Mouse (Mus musculus): ENCODE results near the gene Apof.

The Apof gene
- long read RNA-seq, experiment 1, transcript Apof-201 (2 exons, 1,258 nt), result major isoform, 7 of 8 reads
- long read RNA-seq, experiment 1, partial matches to known transcripts, result 0 of 8 reads
- long read RNA-seq, experiment 1, other reads (novel, unspliced or antisense), result 1 of 8 reads
- long read RNA-seq, experiment 2, partial matches to known transcripts, result 0 of 3 reads
- long read RNA-seq, experiment 2, other reads (novel, unspliced or antisense), result 0 of 3 reads

GRCm38 (mm10) chr10:128268371-128268770, at the start of gene Apof:
Gene Apof (plus strand): TSS chr10:128268671.
- intact Hi-C loops (cut with DNase I), result no loop called here

GRCm38 (mm10) chr10:128221533-128222286, 46.8 kb upstream of the Apof start:
- intact Hi-C loops (cut with DNase I), result loop anchor here (5.0 kb wide), 1 partner anchor 61 kb away; no protein-coding TSS in a partner anchor

- intact Hi-C loops (cut with DNase I), result no loop called here
These were observed 43.4 kb upstream of the Apof start for GRCm38 (mm10) chr10:128225064-128225463.

- intact Hi-C loops (cut with DNase I), result no loop called here
These were observed 42.9 kb upstream of the Apof start, which contains the start of gene Mip for GRCm38 (mm10) chr10:128225538-128225937. Gene Mip (plus strand): TSS chr10:128225838.

GRCm38 (mm10) chr10:128227592-128227991, 40.9 kb upstream of the Apof start:
- intact Hi-C loops (cut with DNase I), result no loop called here

- intact Hi-C loops (cut with DNase I), result no loop called here
These were observed 40.5 kb upstream of the Apof start for GRCm38 (mm10) chr10:128228009-128228408.

GRCm38 (mm10) chr10:128230582-128230981, 37.9 kb upstream of the Apof start:
- intact Hi-C loops (cut with DNase I), result no loop called here

- intact Hi-C loops (cut with DNase I), result no loop called here
These were observed 37.3 kb upstream of the Apof start for GRCm38 (mm10) chr10:128231146-128231545.

- intact Hi-C loops (cut with DNase I), result no loop called here
These were observed 36.6 kb upstream of the Apof start, which contains the start of gene Timeless for GRCm38 (mm10) chr10:128231697-128232419. Gene Timeless (plus strand): TSS chr10:128232065.

- intact Hi-C loops (cut with DNase I), result no loop called here
These were observed 36.0 kb upstream of the Apof start for GRCm38 (mm10) chr10:128232420-128232985.

- intact Hi-C loops (cut with DNase I), result no loop called here
These were observed 32.1 kb upstream of the Apof start for GRCm38 (mm10) chr10:128236321-128236720.

- intact Hi-C loops (cut with DNase I), result no loop called here
These were observed 30.5 kb upstream of the Apof start for GRCm38 (mm10) chr10:128237807-128238480.

GRCm38 (mm10) chr10:128239140-128239539, 29.3 kb upstream of the Apof start:
- intact Hi-C loops (cut with DNase I), result no loop called here

- intact Hi-C loops (cut with DNase I), result no loop called here
These were observed 28.3 kb upstream of the Apof start for GRCm38 (mm10) chr10:128240131-128240530.

- intact Hi-C loops (cut with DNase I), result no loop called here
These were observed 25.2 kb upstream of the Apof start for GRCm38 (mm10) chr10:128243252-128243651.

- intact Hi-C loops (cut with DNase I), result no loop called here
These were observed 24.4 kb upstream of the Apof start for GRCm38 (mm10) chr10:128244121-128244520.

- intact Hi-C loops (cut with DNase I), result no loop called here
These were observed 21.3 kb upstream of the Apof start for GRCm38 (mm10) chr10:128247020-128247732.

- intact Hi-C loops (cut with DNase I), result no loop called here
These were observed 17.9 kb upstream of the Apof start for GRCm38 (mm10) chr10:128250565-128250964.

GRCm38 (mm10) chr10:128253677-128254255, 14.7 kb upstream of the Apof start, which contains the start of gene Apon:
Gene Apon (plus strand): TSS chr10:128254096.
- intact Hi-C loops (cut with DNase I), result no loop called here

GRCm38 (mm10) chr10:128255925-128256324, 12.5 kb upstream of the Apof start:
- intact Hi-C loops (cut with DNase I), result no loop called here

Data from adrenal gland (tissue).